In genomic region chr3:121968621-121969020, GRCm38 (mm10) we compare ENCODE assay signal across 8 mouse cellular contexts. TPM values are rescaled to one million over a fixed set of nuclear protein-coding genes. Genes with fewer than 3 reads are reported as not detected.
DNase-seq lines count a peak whose midpoint lies in the region; ATAC-seq and TF ChIP-seq lines count a peak whose summit lies in the region.

No protein-coding gene starts in this region.

- peak overlapping the region; percentile 79 for H3K4me2 ChIP-seq in lung, embryonic 15.5 days
- peak overlapping the region; percentile 68 for H3K4me2 ChIP-seq in stomach, embryonic 16.5 days (ENCODE audit: low read depth, low read length)

- WGBS in heart, adult 2 months = 8% methylated on average over 8 of the region's 8 CpGs
- 3% methylated on average over 8 of the region's 8 CpGs for WGBS in lung, embryonic 15.5 days
- 13% methylated on average over 8 of the region's 8 CpGs for WGBS in stomach, embryonic 16.5 days

- DNase-seq in frontal cortex, postnatal 10 days (ENCODE audit: low spot score in 2 of 2) = no peak
- DNase-seq in brain, adult 2 months (ENCODE audit: low read depth, low spot score) = peak; percentile 26
- DNase-seq in heart, adult 2 months = peak; percentile 61 to 67
- DNase-seq in kidney, adult 8-10 months = peak; percentile 55 to 67
- no peak for DNase-seq in layer of hippocampus, adult 11-12 months (ENCODE audit: low spot score)

- H3K27ac ChIP-seq in heart, adult 2 months = peak overlapping the region; percentile 84
- H3K27ac ChIP-seq in lung, embryonic 15.5 days = 0 out of 2 replicates have a peak overlapping the region, but pooled peaks have one; percentile 15
- no peak overlapping the region for H3K27ac ChIP-seq in stomach, embryonic 16.5 days (ENCODE audit: low read length)

- peak; percentile 49; the same call in 1 of the 2 replicates for TF ChIP-seq EP300 in heart, adult 2 months (IDR thresholded peaks at IDR 0.05; ENCODE audit: insufficient read depth, low read depth, low read length)

- H3K9me3 ChIP-seq in lung, embryonic 15.5 days = no peaks in the 10 kb centered on the region
- no peaks in the 10 kb centered on the region for H3K9me3 ChIP-seq in stomach, embryonic 16.5 days (replicated peaks; ENCODE audit: control insufficient read depth, low read length)

- H3K9ac ChIP-seq in heart, adult 2 months (ENCODE audit: low read depth, low read length) = peak overlapping the region; percentile 61
- H3K9ac ChIP-seq in lung, embryonic 15.5 days = peak overlapping the region; percentile 63
- H3K9ac ChIP-seq in stomach, embryonic 16.5 days (ENCODE audit: low read length) = peak overlapping the region; percentile 79

- ATAC-seq in frontal cortex, adult (ENCODE audit: low TSS enrichment) = 0 out of 2 replicates have a peak, but pooled peaks have one; percentile 27
- no peak for ATAC-seq in lung, embryonic 15.5 days (ENCODE audit: borderline replicate concordance, extremely low read depth, low FRiP score, low TSS enrichment)
- ATAC-seq in stomach, embryonic 16.5 days (ENCODE audit: insufficient read depth, low FRiP score) = no peak

- TF ChIP-seq CTCF in heart, adult 2 months (IDR thresholded peaks at IDR 0.05) = no peak

- intact Hi-C loops in heart, adult 2 months (cut with DNase I) = loop anchor here (1.0 to 5.0 kb wide), 3 partner anchors 14 to 154 kb away; no protein-coding TSS in a partner anchor

- TF ChIP-seq POLR2A in heart, adult 2 months (IDR thresholded peaks at IDR 0.05; ENCODE audit: insufficient read depth, low read depth, low read length) = no peak

- peaks cover 12% of the 10 kb centered on the region for H3K4me1 ChIP-seq in heart, adult 2 months (ENCODE audit: control insufficient read depth, insufficient read depth, low read length)
- H3K4me1 ChIP-seq in lung, embryonic 15.5 days = peaks cover 15% of the 10 kb centered on the region
- peaks cover 9% of the 10 kb centered on the region for H3K4me1 ChIP-seq in stomach, embryonic 16.5 days (ENCODE audit: control insufficient read depth, insufficient read depth, low read length)

- H3K27me3 ChIP-seq in heart, adult 2 months (ENCODE audit: control insufficient read depth, insufficient read depth, low read length) = no peaks in the 10 kb centered on the region
- no peaks in the 10 kb centered on the region for H3K27me3 ChIP-seq in lung, embryonic 15.5 days
- H3K27me3 ChIP-seq in stomach, embryonic 16.5 days (ENCODE audit: control insufficient read depth, insufficient read depth, low read length) = no peaks in the 10 kb centered on the region

- peaks cover 24% of the 10 kb centered on the region for H3K36me3 ChIP-seq in heart, adult 2 months (ENCODE audit: control insufficient read depth, insufficient read depth, low read length)
- no peaks in the 10 kb centered on the region for H3K36me3 ChIP-seq in lung, embryonic 15.5 days
- no peaks in the 10 kb centered on the region for H3K36me3 ChIP-seq in stomach, embryonic 16.5 days (ENCODE audit: control insufficient read depth, insufficient read depth, low read length)

- H3K4me3 ChIP-seq in heart, adult 2 months = peak overlapping the region; percentile 82
- H3K4me3 ChIP-seq in lung, embryonic 15.5 days = peak overlapping the region; percentile 63
- H3K4me3 ChIP-seq in stomach, embryonic 16.5 days (replicated peaks; ENCODE audit: low read length) = peak overlapping the region; percentile 68

- peaks cover 2% of the 10 kb centered on the region for H3K79me2 ChIP-seq in heart, adult 2 months (replicated peaks; ENCODE audit: control insufficient read depth, insufficient read depth, low read length)

RNA-seq across cellular contexts. Expression of gene Arhgap29, which starts 16.3 kb away (rescaled TPM):
- total RNA-seq in heart, adult 2 months (2021) = 10 to 100 TPM; 38.6 to 41.2 TPM
- 30.7 and 57.0 TPM in 2 replicates for polyA plus RNA-seq in heart, adult 2 months (2012; rRNA removed)
- polyA plus RNA-seq in lung, embryonic 15.5 days (2015; fragmentation: Nextera tagmentation; extraction: Ambion mirVana) = 55.9 and 59.5 TPM in 2 replicates
- 49.6 and 50.7 TPM in 2 replicates for polyA plus RNA-seq in stomach, embryonic 16.5 days (2015; fragmentation: Nextera tagmentation; extraction: Ambion mirVana)

Comparison
In these comparisons a context has a peak if more than half of its experiments do, and no peak if none do; other contexts are left out.
1. DNase-seq: peak in brain, adult 2 months (single experiment), heart, adult 2 months (2 of 2) and kidney, adult 8-10 months (2 of 2); none in frontal cortex, postnatal 10 days (0 of 2) and layer of hippocampus, adult 11-12 months (single experiment).
2. Peak in every context shown above with its lines, with median percentiles within 50 percentile points of each other: H3K4me3 ChIP-seq and H3K9ac ChIP-seq.